Mouse (Mus musculus): Measurements from ENCODE around the gene B230219D22Rik. TPM values are rescaled to one million over a fixed set of nuclear protein-coding genes. Genes with fewer than 3 reads are reported as not detected.

The B230219D22Rik gene
- total RNA-seq, 2 experiments from 2014 or later: 52.5 to 53.8 TPM

DNA sequence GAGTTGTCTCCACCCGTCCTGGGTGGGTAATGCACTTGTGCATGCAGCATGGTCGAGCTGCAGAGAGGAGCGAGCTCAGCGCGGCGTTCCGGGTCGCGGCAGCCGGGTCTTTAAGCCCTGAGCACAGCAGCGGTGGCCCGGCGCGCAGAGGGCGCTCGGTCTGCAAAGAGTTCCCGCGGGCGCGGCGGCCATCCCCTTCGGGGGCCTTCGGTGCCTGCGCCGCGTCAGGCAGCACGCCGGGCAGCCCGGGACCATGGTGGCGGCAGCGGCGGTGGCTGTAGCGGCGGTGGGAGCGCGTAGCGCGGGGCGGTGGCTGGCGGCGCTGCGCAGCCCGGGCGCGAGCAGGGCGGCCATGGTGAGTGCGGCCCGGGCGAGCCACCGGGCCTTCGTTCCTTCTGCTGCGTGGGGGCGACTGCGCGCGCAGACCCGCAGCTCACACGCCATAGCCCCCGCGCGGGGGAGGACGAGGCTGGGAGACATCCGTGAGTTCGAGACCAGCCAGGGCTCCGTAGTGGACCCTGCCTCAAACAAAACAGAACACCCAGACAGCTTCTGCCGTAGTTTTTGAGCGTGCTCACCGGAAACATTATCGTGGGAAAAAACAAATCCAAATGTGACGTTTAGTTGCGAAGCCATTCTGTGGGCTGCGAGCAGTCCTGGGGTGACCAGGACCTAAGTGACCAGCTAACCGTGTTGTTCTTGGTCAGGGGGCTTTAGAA is 34.4 kb downstream of the B230219D22Rik start, which contains the start of gene Pcbd2:
Pcbd2 (plus strand) TSS at position 249 of the 719 bp plus-strand sequence.
- DNase-seq: peak; percentile 93

DNA sequence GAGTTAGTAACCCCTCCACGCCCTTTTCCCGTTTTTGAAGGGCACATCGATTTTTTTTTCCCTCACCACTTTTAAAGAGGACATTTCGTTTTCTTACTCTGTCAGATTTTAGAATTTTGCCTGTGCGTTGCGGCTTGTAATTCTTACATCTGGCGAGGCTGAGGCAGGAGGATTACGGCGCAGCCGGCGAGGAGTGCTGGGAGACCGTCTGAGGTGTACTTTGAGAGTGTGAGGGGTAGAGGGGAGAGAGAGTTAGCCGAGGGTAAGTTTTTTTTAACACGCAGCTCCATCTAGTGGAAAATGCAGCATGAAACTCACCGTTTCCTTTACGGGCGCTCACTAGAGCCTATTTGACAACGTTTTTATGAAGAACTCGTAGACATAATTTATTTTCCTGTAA is 34.9 kb downstream of the B230219D22Rik start:
- peak; percentile 76 for DNase-seq

DNA sequence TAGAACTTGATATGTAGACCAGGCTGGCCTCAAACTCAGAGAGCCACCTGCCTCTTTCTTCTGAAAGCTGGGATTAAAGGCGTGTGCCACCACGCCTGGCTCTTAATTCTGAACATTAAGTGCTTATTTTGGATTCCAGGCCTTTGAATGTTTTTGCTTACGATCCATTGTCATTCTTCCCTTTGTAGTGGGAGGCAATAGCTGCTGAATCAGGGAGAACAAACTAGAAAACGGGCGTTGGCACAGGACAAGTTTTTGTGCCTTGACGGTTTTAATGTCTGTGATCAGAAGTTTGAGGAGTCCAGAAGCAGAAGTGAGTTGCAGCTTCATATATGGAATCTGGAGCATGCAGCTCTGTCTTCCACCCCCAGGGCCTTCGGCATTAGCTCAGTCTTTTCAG is 37.8 kb downstream of the B230219D22Rik start:
- DNase-seq: no peak

DNA sequence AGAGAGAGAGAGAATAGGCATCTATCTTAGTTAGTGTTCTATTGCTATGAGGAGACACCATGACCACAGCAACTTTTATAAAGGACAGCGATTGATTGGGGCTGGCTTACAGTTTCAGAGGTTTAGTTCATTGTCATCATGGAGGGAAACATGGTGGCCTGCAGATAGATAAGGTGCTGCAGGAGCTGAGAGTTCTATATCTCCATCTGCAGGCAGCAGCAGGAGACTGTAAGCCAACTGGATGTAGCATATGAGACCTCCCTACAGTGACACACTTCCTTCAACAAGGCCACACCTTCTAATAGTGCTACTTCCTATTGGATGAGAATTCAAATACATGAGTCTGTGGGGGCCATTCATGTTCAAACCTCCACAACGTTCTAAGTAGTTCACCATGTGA is 39.2 kb downstream of the B230219D22Rik start:
- DNase-seq: no peak

DNA sequence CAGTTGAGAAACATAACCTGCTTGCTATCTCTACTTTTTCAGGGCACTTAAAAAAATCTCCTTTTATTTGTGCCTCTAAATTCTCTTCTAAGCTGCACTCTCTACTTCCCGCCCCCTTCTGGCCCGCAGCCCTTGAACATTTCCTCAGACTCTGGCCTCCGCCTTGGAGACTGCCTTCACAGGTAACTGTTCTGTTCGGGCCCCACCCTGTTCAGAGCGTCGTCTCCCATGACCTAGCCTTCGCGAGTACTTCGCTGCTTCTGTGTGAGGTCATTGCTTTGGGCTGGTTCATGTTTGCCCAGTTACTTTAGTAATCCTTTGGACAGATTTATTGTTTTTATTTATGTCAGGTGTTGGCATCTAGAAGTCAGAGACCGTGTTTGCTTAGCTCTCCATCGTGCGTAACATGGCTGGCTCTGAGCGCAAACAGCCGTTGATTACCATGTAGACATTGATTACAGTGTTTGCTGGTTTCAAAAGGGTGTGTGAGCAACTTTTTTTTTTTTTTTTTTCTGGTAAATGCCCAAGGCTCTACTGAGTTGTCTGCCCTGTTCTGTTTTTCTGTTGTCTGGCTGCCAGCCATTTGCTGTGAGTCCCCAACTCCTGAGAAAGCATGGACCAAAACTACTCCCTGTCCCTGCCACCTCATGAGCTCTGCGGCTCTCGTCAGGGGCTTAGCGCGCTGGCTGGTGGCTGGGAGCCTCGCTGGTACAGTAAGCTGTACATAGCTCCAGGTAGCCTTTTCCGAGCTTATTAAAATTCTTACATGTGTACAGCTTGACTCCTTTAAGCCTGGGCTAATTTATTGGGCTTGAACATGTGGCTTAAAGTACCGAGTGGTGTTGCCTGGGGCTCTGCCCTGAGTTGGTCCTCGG is 40.9 kb downstream of the B230219D22Rik start:
- no peak for DNase-seq

DNA sequence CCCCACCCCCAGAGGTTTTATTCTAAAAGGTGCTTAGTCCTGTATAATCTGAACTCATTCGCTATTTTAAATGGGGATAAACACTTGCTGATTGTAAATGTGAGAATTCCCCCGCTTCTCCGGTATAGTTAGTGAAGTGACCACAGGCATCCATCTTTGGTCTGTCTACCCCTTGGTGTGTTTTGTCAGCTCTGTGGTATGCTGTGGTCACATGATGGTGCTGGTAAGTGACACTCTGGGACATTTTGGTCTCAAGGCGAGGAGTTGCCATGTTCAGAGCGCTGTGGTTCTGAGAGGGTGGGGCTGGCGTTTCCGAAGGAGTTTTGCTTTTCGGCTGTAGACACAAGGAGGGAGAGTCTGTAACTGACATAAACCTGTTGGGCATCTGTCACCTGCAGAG is 45.0 kb downstream of the B230219D22Rik start:
- no peak for DNase-seq

DNA sequence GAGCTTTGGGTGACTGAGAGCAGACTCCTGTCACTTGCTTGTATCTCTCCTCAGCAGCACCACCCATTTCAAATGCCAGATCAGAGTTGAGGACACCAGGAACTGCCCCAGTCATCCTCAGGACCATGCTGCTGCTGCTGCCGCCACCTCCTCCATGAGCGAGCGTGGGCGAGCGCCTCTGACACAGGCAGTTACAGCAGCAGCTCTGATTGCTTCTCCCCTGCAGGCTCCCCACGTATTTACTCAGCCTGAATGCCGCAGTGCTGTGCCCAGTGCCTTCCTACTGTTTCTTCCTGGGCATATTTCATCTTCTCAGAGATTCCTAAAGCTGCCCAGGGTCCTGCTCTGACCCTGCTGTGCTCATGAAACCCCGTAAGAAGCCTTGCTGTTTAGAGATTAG is 49.4 kb downstream of the B230219D22Rik start:
- DNase-seq: no peak

Other genes with a start within 250 kb of the B230219D22Rik start
- 10 to 100 TPM; 40.2 to 47.0 TPM for gene Grk6, start 248.1 kb upstream of the B230219D22Rik start, total RNA-seq (2021)
- gene Prr7, start 228.9 kb upstream of the B230219D22Rik start, total RNA-seq (2021): 1 to 10 TPM; 3.7 to 4.2 TPM
- 10 to 100 TPM; 32.1 to 41.6 TPM for gene Dbn1, start 205.0 kb upstream of the B230219D22Rik start, total RNA-seq (2021)
- 10 to 100 TPM; 31.6 to 39.4 TPM for gene Pdlim7, start 179.4 kb upstream of the B230219D22Rik start, total RNA-seq (2021)
- 1 to 10 TPM; 5.0 to 5.1 TPM for gene Dok3, start 163.8 kb upstream of the B230219D22Rik start, total RNA-seq (2021)
- gene Ddx41, start 156.5 kb upstream of the B230219D22Rik start, total RNA-seq (2021): 10 to 100 TPM; 38.5 to 39.9 TPM
- 10 to 100 TPM; 32.4 to 52.0 TPM for gene Fam193b, start 122.0 kb upstream of the B230219D22Rik start, total RNA-seq (2021)
- gene Tmed9, start 119.4 kb upstream of the B230219D22Rik start, total RNA-seq (2021): 100 to 1,000 TPM; 144 to 146 TPM
- gene B4galt7, start 93.2 kb upstream of the B230219D22Rik start, total RNA-seq (2021): 10 to 100 TPM; 11.7 to 14.9 TPM
- gene Caml, start 70.1 kb upstream of the B230219D22Rik start, total RNA-seq (2021): 10 to 100 TPM; 27.4 to 28.4 TPM
- 10 to 100 TPM; 30.6 to 36.4 TPM for gene Ddx46, start 58.1 kb upstream of the B230219D22Rik start, total RNA-seq (2021)
- 10 to 100 TPM; 53.2 to 55.6 TPM for gene Txndc15, start 21.5 kb downstream of the B230219D22Rik start, total RNA-seq (2021)
- gene Pcbd2, start 34.2 kb downstream of the B230219D22Rik start, total RNA-seq (2021): 10 to 100 TPM; 73.5 to 74.7 TPM
- gene Catsper3, start 91.4 kb downstream of the B230219D22Rik start, total RNA-seq (2021): under 1 TPM in 1 of 2 experiments, not detected in 1; 0.21 TPM
- gene Pitx1, start 143.1 kb downstream of the B230219D22Rik start, total RNA-seq (2021): not detected